Mouse (Mus musculus): ENCODE data around the gene Unkl.
A peak's percentile ranks its signal among the peaks of the same experiment; 100 is the strongest.

Unkl gene

GRCm38 (mm10) chr17:25253760-25254159 lies 65.6 kb downstream of the Unkl start:
- no peak for DNase-seq (ENCODE audit: extremely low read depth, low read depth)

- no peak for DNase-seq (ENCODE audit: extremely low read depth, low read depth)
These were observed 66.9 kb downstream of the Unkl start for GRCm38 (mm10) chr17:25255110-25255509.

GRCm38 (mm10) chr17:25256140-25256754 lies 68.0 kb downstream of the Unkl start, which contains the start of gene Baiap3:
Baiap3 (minus strand) TSS chr17:25256364.
- no peak for DNase-seq (ENCODE audit: extremely low read depth, low read depth)

GRCm38 (mm10) chr17:25257804-25258261 lies 69.6 kb downstream of the Unkl start:
- no peak for DNase-seq (ENCODE audit: extremely low read depth, low read depth)

- no peak for DNase-seq (ENCODE audit: extremely low read depth, low read depth)
These were observed 76.3 kb downstream of the Unkl start for GRCm38 (mm10) chr17:25264453-25264852.

GRCm38 (mm10) chr17:25270795-25271335 lies 82.7 kb downstream of the Unkl start:
- DNase-seq (ENCODE audit: extremely low read depth, low read depth): no peak

GRCm38 (mm10) chr17:25272326-25272725 lies 84.1 kb downstream of the Unkl start:
- no peak for DNase-seq (ENCODE audit: extremely low read depth, low read depth)

GRCm38 (mm10) chr17:25272951-25273705 lies 84.9 kb downstream of the Unkl start:
- DNase-seq (ENCODE audit: extremely low read depth, low read depth): no peak

- peak; percentile 98 for DNase-seq (ENCODE audit: extremely low read depth, low read depth)
These were observed 85.7 kb downstream of the Unkl start for GRCm38 (mm10) chr17:25273706-25274501.

- no peak for DNase-seq (ENCODE audit: extremely low read depth, low read depth)
These were observed 86.6 kb downstream of the Unkl start, which contains the start of gene Ube2i for GRCm38 (mm10) chr17:25274571-25275346. Ube2i (minus strand) TSS chr17:25274622.

GRCm38 (mm10) chr17:25275833-25276232 lies 87.6 kb downstream of the Unkl start:
- no peak for DNase-seq (ENCODE audit: extremely low read depth, low read depth)

- DNase-seq (ENCODE audit: extremely low read depth, low read depth): peak; percentile 74
These were observed 93.9 kb downstream of the Unkl start for GRCm38 (mm10) chr17:25282133-25282532.
